Mouse (Mus musculus): Measurements from ENCODE around the gene Ift27.

Gene Ift27

DNA sequence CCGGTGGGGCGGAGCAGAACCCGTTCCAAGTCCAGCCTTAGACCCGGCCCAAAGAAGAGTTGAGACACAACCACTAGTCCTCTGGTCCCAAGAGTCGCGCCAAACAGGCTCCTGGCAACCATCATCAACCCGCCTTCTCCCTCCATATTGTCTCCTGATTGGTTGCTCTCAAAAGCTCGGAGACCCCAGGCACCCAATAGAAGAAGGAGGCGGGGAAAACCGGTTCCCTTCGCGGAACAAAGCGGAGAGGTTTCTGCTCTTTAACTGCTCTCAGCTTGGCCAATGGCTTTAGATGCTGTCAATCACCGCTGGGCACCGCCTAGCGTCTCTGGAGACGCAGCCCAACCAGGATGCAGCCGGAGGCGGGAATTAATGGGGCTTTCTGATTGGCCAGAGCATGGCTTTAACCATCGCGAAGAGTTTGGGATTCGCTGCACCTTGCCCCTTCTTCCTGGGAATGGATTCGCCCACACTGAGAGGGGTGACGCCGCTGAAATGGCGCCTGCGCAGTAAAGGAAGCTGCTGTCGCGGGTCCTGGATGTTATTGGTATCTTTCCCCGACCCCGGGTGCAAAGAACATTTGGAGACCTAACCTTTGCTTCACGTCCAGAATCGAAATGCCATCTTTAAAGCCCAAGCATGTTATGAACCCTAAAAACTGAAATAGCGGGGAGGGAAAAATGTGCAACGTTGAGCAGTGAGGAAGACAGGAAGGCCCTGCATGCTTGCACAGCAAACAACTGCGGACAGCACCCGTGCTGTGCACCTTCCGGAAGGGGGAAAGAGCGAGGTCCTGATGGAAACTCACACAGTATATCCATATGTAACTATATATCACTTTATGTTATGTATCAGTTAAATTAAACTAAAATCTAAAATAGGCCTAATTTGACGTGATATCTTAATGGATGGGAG is at the start of gene Ift27:
TSS of gene Ift27 (minus strand) at position 136 of the 915 bp plus-strand sequence.
- DNase-seq, result peak; percentile 93

DNA sequence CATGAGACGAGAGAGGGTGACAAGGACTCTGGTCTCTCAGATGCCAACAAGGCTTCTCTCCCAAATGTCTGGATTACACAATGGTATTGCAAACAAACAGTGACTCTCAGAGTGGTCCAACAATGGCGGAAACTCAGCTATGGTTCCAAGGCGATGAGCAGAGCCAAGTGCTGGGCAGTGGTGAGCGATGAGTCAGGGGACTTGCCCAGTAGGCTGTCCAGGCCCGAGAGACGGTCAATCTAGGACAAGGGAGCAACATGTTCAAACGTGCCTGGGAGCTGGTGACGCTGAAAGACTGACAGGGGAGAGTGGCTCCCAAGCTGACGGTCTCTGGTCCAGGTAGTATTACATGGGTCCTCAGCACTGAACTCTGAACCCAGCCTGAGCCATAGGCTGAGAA is 41.4 kb upstream of the Ift27 start:
- DNase-seq, result no peak

DNA sequence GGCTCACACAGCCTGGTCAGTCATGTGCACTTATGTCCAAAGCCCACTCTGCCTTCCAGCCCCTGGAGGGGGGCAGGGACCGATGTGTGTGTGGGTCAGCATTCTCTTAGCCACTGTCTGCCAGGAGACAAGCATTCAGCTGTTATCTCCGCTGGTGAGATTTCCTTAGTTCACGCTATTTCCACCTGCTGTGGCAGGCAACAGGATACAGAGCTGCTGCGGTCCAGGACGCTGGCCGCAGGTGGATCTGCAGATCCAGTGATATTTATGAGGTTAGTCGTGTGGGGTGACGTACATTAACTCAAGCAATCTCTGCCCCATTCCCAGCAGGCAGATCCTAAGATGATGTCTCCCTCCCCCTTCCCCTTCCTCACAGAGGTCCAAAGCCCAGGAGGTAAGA is 37.5 kb upstream of the Ift27 start:
- DNase-seq, result no peak

DNA sequence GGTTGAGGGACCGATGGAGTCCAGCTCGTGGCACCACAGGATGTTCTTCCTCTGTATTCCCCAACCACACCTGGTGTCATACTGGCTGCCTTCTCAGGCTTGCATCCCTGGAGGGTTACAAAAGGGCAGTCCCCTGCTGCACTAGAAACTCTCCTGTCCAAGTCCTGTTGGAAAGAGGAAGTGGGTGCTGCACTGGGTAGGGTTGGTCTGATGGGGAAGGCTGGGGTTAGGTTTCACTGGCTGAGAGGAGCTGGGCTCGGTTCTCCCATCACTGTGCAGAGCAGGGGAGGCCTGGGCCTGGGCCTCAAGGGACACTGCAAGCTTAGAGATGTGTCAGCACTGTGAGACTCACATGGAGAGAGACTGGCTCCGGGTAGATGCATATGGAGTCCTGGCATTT is 36.3 kb upstream of the Ift27 start:
- no peak for DNase-seq

DNA sequence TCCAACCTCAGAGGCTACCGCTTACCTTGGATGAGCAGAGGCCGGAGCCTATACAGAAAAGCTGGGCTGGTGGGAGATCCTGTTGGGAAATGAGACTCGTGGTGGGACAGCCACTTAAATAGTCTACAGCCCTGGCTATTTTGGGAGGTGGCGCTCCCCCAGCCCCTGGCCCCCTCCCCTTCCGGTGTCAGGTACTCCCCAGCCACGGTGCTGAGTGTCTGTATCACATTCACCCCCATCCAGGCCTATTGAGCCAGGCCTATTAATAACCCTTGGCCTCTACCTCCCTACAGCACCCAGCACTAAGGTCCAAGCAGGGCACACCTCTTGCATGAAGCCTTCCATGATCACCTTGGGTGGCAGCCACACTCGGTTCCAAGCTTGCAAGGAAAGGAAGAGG is 32.4 kb upstream of the Ift27 start, which contains the start of gene Pvalb:
TSS of gene Pvalb (minus strand) at position 89 of the 400 bp plus-strand sequence.
- DNase-seq, result no peak

DNA sequence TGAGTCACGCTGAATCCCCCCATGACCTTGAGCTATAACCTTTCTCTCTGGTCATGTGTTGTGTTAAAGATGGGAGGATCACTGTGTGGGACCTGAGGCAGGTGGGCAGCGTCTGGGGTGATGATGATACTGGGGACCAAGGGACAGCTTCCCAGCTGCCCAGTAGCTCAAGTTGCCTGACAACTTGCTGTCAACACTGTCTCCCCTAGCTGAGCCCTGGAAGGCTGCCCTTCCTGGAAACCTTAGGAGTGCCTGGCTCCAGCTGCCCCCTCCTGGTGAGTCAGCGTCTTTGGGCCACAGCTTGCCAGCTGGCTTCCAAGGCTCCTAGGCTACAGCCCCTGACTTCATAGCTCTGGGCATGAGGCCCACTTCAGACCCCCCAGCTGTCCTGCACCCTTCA is 31.3 kb upstream of the Ift27 start:
- peak; percentile 40 for DNase-seq

DNA sequence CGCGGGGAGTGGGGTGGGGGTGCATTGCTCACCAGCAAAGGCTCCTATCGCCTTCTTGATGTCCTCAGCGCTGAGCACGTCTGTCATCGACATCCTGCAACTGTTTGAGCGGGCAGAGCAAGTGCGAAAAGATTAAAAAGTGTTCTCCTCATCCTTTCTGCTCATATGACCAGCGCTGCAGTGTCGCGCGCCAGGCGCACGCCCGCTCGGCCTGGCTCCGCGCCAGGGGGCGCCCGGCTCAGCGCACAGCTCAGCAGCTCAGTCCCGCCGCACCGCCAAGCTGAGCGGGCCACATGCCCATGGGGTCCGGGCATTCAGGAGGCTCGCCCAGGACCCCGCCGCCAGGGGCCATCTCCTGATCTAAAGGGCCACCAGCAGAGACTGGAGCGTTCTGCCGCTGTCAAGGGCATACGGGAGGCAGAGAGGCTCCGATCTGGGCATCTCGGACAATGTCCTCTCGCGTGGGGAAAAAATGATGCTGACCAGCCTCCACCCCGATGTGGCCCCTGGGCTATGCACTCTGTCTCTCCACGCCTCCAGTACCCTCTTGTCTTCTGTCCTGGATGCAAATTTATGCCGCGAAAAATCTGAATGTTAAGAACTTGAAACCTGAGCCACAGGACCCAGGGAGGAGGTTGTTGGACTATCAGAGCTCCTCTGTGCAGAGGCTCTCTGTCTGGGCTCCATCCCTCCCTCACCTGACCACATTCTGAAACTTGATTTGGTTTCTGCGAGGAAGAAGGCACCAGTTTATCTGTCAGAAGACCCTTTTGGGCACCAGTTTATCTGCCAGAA is 30.3 kb upstream of the Ift27 start:
- DNase-seq, result peak; percentile 70

DNA sequence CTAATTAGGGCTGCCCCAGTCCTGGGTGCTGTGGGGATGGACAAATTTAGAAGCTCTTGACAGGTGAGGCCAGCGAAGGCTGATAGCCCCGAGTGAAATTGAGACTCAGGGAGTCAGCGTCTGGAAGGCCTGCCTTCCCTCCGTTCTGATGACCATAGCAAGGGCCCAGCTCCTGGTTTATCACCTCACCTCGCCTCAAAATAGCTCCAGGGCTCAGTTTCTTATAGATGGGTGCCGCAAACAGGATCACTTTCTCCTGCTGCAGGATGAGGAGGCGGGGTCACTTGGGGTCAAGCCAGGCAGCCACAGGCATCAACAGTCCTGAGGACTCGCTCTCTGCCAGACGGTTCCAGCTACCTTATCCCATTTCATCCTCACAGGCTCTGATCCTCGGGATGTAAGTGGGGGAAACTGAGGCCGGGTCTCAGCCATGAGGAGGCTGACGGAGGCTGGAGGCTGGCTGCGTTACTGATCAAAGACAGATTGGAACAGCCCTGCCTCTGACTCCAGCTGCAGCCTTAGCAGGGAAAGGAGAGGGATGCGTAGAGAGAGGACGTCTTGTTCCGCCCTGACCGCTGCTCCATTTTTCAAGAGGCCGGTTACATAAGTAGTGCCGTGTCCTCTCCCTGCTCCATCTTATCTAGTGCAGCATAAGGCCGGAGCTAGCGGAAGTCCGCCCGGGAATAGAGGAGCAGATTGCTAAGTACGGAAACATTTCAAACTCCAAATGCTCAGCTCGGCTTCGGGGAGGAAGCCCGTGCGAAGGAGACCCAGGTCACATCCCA is 21.4 kb upstream of the Ift27 start:
- no peak for DNase-seq

DNA sequence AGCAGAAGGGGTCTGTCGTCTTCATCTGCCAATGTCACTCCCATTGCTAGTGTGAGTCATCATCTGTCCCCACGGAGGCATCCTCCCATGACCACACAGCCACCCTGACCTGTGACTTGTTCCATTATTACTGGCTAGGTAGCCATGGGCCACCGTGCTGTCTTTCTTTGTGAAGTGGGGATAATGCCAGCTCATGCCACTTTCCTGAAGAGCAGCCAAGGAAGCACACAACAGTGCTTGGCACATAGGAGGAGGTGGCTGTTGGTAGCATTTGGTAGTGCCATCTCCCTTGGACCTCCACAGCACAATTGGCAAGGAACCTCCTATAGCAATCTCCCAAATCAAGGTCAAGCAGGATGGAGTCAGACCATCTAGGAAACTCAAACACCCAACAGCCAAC is 20.4 kb upstream of the Ift27 start:
- no peak for DNase-seq

DNA sequence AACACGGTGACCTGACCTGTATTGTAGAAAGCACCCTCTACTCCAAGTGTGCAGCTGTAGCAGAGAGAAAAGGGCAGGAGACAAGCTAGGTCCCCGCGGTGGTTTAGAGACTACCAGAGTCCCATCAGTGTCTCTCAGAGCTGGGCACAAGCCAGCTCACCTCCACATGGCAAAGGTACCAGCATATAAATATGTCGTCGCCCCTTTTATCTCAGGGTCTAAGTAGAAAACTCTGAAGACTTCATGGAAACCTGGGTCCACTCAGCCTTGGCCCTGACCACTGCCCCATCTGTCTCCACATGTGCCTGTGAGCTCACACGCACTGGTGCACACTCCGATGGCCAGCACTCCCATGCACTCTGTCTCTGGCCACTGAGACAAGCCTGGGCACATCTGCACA is 15.7 kb upstream of the Ift27 start:
- DNase-seq, result no peak

DNA sequence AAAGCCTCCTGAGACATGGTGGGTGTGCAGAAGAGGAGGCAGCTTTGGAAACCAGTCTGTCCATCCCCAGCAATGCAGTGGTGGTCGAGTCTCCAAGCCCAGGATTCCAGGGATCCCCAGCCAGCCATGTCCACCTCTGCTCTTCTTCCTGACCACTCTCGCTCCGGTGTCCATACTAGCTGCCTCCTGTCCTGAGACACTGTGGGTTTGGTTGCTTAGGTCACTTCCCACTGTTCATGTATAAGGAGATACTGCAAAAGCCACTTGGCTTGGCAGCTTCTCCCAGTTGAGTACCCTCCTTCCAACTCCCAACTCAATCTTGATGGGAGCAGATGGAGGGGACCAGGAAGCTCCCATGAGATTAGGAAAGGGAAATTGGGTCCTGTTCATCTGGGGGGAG is 14.6 kb upstream of the Ift27 start:
- DNase-seq, result no peak

DNA sequence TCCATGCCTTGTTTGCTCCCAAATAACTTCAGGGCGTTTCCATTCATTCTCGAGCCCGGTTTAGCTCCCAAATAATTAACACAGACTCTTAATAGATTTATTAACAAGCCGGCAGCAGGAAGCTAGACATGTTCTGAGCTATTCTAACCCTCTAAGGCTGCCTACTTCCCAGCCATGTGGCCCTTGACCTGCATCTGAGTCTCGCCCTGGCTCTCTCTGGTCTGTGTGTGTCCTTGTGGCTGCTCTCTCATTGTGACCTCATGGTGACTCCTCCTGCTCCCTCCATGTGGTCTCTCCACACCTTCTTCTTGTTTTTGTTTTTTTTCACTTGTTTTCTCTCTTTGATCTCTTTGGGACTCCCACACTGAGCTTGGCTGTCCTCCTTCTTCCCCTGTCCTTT is 13.0 kb upstream of the Ift27 start:
- no peak for DNase-seq

DNA sequence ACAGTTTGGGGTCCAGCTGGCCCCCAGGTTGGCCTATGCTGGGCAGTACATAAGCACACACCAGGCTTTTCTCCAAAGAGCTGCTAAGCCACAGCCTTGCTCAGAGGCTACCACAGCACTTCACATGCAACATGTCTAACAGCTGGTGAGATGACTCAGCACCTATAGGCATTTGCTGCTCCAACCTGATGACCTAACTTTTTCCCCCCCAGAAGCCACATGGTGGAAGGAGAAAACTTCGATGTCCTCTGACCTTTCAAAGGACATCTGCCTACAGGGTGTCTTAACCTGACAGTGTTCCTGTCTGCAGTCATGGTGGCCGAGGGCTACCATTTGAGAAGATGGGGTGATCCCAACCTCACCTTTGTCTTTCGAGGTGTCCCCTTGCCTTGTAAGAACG is 11.7 kb upstream of the Ift27 start:
- DNase-seq, result no peak

DNA sequence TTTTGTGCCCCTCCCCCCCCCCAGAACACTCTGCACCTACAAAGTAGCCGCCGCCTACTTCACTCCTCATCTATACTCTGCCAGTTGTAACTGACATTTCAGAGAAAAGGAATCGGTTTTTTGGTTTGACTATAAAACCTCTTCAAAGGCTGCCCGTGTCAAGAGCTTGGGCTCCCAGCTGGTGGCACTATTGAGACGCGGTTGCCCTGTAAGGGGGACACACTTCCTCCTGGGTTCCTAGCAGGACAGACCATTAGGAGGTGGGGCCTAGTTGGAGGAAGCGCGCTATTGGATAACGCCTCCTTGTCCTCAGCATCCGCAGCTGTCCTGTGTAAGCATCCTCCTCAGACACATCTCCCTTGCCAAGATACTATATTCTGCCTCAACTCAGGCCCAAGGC is 10.9 kb upstream of the Ift27 start:
- DNase-seq, result peak; percentile 69

DNA sequence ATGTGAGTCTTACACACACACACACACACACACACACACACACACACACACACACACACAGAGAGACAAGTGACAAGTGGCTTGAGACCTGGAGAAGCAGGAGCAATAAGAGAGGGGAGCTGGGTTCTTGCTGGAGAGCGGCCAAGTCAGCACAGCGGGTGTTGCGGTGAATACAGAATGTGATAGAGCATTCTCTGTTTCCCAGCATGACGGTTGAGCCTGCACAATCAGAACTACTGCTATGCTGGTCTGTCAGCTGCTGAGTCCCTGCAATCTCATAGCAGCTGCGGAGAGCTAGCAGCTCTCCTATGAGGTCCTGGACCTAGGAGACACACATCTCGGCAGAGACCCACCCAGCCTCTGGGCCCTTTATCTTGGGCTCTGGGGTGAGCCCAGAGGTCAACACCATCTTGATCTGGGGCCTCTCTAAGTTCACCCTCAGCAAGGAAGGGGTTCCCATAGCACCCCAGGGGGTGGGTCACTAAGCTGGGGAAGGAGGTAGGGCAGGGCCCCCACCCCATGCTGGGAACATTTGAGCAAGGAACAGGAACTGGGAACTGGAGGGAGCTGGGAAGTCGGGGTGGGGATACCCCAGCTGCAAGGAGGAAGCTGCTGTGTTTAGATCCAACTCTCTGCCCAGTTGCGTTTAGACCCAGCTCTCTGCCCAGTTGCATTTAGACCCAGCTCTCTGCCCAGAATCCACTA is 7.9 kb upstream of the Ift27 start:
- DNase-seq, result peak; percentile 81

DNA sequence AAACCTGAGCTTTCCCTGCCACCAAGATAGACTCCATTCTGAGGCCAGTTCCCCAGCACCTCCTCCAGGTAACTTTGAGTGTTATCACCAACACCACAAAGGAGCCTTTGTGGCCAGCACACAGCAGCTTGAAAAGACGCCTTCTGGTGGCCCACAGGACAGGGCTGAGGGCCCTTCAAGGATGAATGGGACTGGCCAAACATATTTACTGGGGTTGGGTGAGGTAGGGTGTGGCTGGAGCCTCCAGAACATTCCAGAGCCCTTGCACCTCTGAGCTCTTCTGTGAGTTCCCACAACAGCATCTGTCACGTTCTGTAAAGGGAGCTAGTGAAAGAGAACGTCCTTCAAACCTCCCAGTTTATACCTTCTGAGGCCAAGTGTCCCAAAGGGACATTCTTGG is 5.9 kb upstream of the Ift27 start:
- no peak for DNase-seq

DNA sequence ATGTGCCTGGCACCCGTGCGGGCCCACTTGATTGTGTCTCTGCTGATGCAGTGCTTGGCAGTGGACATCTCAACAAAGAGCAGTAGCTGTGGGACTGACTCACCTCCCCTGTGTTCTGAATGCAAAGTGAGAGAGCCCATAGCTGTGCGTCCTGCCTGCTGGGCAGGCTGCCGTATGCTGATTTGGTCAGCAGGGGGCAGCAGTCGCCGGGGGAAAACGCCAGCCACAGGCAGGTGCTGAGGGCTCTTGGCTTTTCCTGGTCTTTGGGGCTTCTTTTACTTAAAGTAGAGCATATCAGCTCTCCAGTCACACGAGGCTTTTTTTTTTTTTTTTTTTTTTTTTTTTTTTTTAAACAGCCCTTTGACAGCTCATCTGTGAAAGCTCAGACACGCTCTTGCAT is 4.5 kb upstream of the Ift27 start:
- DNase-seq, result peak; percentile 81

DNA sequence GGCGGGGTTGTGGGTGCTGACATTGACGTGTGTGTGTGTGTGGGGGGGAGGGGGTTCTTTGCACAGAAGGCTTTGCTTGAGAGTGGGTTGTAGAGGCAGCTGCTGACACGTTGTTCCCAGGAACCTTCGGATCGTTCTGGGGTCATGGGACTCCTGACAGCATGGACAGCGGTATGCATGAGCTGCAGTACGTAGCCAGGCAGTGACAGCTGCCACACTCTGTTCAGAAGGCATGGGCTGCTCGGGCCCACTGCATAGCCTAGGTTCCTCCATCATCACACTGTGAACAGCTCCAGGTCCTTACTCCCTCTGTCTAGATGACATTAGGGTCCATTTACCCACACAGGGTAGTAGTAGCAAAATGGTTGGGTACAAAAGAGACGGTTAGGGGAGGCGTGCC is 3.4 kb upstream of the Ift27 start:
- DNase-seq, result no peak

DNA sequence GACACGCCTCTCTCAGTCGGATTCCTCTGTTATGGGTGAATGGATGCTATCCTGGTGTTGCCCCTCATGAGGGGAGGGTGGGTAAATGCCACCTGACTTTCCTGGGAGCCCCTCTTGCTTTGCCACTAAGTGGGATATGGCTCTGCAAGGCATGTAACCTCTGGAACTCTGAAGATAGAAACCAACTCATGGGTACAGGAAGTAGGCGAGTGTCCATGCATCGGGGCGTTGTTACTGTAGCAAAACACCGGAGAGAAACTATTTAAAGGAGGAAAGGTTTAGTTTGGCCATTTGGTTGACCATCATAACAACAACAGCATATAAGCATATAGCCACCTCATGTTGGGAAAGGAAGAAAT is 959 bp upstream of the Ift27 start:
- no peak for DNase-seq

DNA sequence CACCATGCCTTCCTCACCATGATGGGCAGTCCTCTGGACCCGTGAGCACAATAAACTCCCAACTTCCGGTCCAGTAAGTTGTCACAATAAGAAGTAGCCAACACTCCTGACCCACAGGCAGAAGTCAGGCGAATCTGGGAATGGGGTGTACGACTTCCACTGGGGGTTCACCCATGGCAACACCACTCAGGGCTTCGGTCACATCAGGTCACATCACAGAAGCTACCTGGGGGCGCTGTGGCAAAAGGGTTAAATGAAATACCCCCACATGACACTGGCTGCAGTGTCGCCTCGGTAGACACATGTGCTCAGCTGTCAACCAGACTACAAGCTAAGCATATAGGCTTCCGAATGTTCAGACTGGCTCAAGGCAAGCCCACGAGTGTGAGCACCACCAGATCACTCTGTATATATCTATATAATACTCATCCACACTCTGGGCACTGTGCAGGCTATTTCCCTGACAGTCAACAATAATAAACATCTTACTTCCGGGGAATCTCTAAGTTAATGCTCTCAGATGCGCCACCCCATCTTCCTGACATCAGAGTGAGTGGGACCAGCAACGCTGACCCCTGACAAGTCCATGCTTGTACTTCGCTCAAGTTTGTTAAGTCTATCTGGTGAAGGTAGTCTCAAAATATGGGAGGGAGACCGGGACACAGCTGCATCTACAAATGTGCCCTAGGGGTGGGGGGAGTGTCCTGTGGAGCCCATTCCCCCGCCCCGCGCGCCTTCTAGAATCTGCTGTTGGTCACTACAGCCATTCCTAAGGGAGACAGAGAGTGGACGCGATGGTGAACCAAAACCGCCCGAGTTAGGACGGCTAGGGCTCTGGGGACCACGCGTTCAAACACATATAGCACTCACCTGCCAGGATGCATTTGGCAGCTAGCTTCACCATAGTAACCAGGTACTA is 749 bp downstream of the Ift27 start:
- no peak for DNase-seq

DNA sequence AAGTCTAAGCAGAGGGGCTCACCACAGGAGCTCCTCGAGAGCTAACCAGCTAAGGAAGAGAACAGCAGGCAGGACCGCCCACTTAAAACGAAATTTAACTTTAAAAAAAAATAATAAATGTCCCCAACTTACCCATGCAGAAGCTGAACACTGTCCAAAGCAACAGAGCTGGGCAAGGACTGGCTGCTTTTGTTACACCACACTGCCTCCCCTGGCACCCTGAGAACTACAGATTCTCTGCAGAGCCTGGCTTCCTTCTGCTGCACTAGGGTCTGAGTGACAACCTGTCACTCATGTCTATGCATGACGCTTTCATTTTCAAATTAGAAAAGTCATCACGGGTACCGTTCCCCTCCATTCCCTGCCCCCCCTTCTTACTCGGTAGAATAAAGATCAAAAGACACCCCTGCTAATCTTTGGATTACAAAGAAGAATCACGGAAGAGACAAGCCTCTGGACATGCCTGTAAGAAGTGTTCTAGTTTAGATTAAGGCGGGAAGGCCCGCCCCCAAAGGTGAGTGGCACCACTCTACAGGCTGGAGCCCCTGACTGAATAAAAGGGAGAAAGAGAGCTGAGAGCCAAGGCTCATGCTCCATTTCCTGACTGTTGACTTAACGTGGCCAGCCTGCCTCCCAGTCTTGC is 1.5 kb downstream of the Ift27 start:
- DNase-seq, result peak; percentile 43

All from right cerebral cortex, postnatal 14 days (tissue).